Mouse (Mus musculus) cerebellum, adult 2 months (tissue): ENCODE results near the gene Olfr800.

Experiments
- CTCF ChIP-seq: fragments of 200-500 bp; IDR thresholded peaks from 2 replicates; pipeline ENCODE4 v1.5.1; 2011; ENCODE audit warnings: low read depth, mild to moderate bottlenecking, control low read depth, low read length, moderate library complexity, borderline replicate concordance; ENCODE audit not compliant: insufficient read depth
- POLR2A ChIP-seq: fragments of 200-500 bp; IDR thresholded peaks from 2 replicates; pipeline ENCODE4 v1.6.1; 2011; ENCODE audit warnings: low read length, control low read depth, borderline replicate concordance; ENCODE audit not compliant: insufficient read depth

GRCm38 (mm10) chr10:129657394-129657793 lies at the start of gene Olfr800:
- TF ChIP-seq POLR2A (no peak), CTCF (no peak)
